Mouse (Mus musculus) granulocyte monocyte progenitor cell, adult 5-6 weeks (primary cell): ENCODE data around the gene Lipc. TPM values are rescaled to one million over a fixed set of nuclear protein-coding genes. Genes with fewer than 3 reads are reported as not detected.
"Not testable (repeated sequence)": the region's sequence is repeated elsewhere in the genome, so short reads cannot be mapped to it uniquely, and the experiment has no call there.

ENCODE experiments used
- ATAC-seq: replicated peaks from 2 replicates; pipeline ENCODE4 v1.8.0; 2016; ENCODE audit warnings: mild to moderate bottlenecking, moderate TSS enrichment, inconsistent platforms; ENCODE audit not compliant: poor library complexity, severe bottlenecking
- total RNA-seq, 2 experiments: library from RNA; stranded (forward) in 1 of 2; stranded (reverse) in 1 of 2; fragments of 200-712, 200-1000 nt in 1 of 2; fragments of >200 nt in 1 of 2; fragmentation: Nextera tagmentation in 1 of 2; gene quantifications; 2 replicates each; pipeline ENCODE4 v1.2.3; 2014 to 2017

Gene Lipc
- total RNA-seq, 2 experiments from 2014 or later, result not detected

GRCm38 (mm10) chr9:70870326-70870725 is 81.7 kb downstream of the Lipc start:
- no peak for ATAC-seq

GRCm38 (mm10) chr9:70869169-70869873 is 82.7 kb downstream of the Lipc start:
- peak; percentile 42 for ATAC-seq

GRCm38 (mm10) chr9:70867381-70867780 is 84.6 kb downstream of the Lipc start:
- ATAC-seq, result no peak

- no peak for ATAC-seq
Measured at GRCm38 (mm10) chr9:70864039-70864438, 88.0 kb downstream of the Lipc start.

- ATAC-seq, result no peak
Measured at GRCm38 (mm10) chr9:70863299-70863698, 88.7 kb downstream of the Lipc start.

- no peak for ATAC-seq
Measured at GRCm38 (mm10) chr9:70859233-70859632, 92.8 kb downstream of the Lipc start.

GRCm38 (mm10) chr9:70855868-70856267 is 96.2 kb downstream of the Lipc start:
- no peak for ATAC-seq

- no peak for ATAC-seq
Measured at GRCm38 (mm10) chr9:70854950-70855349, 97.1 kb downstream of the Lipc start.

- not testable (repeated sequence) for ATAC-seq
Measured at GRCm38 (mm10) chr9:70853081-70853480, 98.9 kb downstream of the Lipc start.

GRCm38 (mm10) chr9:70851533-70851932 is 100.5 kb downstream of the Lipc start:
- ATAC-seq, result peak; percentile 39; the same call in 1 of the 2 replicates

- peak; percentile 81 for ATAC-seq
Measured at GRCm38 (mm10) chr9:70848135-70848770, 103.8 kb downstream of the Lipc start.

GRCm38 (mm10) chr9:70847627-70848051 is 104.4 kb downstream of the Lipc start:
- peak; percentile 50 for ATAC-seq

- no peak for ATAC-seq
Measured at GRCm38 (mm10) chr9:70843270-70843669, 108.8 kb downstream of the Lipc start.

GRCm38 (mm10) chr9:70842300-70842941 is 109.6 kb downstream of the Lipc start:
- peak; percentile 53 for ATAC-seq

GRCm38 (mm10) chr9:70841426-70842215 is 110.4 kb downstream of the Lipc start:
- ATAC-seq, result no peak

- no peak for ATAC-seq
Measured at GRCm38 (mm10) chr9:70840861-70841341, 111.1 kb downstream of the Lipc start.

- peak; percentile 75 for ATAC-seq
Measured at GRCm38 (mm10) chr9:70838132-70838911, 113.7 kb downstream of the Lipc start.

- ATAC-seq, result peak; percentile 44
Measured at GRCm38 (mm10) chr9:70834730-70835154, 117.3 kb downstream of the Lipc start.

GRCm38 (mm10) chr9:70834217-70834616 is 117.8 kb downstream of the Lipc start:
- ATAC-seq, result no peak
